Mouse (Mus musculus) lung, adult 2 months (tissue): ENCODE results near the gene Arnt2. TPM values are rescaled to one million over a fixed set of nuclear protein-coding genes. Genes with fewer than 3 reads are reported as not detected.

Source experiments
- DNase-seq: peaks from one replicate; pipeline ENCODE4 v3.0.0; 2022
- H3K4me1 ChIP-seq: fragments of 200-500 bp; 2 replicates; pipeline ENCODE4 v1.6.1; 2011; ENCODE audit warnings: low read length; ENCODE audit not compliant: control insufficient read depth, insufficient read depth
- H3K4me3 ChIP-seq: fragments of 200-500 bp; replicated peaks from 2 replicates; pipeline ENCODE3; 2011; ENCODE audit warnings: low read depth, mild to moderate bottlenecking, control low read depth, low read length; ENCODE audit errors: extremely low read depth
- CTCF ChIP-seq: fragments of 200-500 bp; IDR thresholded peaks from 2 replicates; pipeline ENCODE4 v1.5.1; 2011; ENCODE audit warnings: mild to moderate bottlenecking, low read length, control low read depth; ENCODE audit not compliant: insufficient read depth
- POLR2A ChIP-seq: fragments of 200-500 bp; IDR thresholded peaks from 2 replicates; pipeline ENCODE4 v1.6.1; 2011; ENCODE audit warnings: low read depth, mild to moderate bottlenecking, control low read depth, low read length, borderline replicate concordance; ENCODE audit errors: extremely low read depth
- WGBS: fragments of 180-500 bp; shearing (Covaris S2); methylation state at CpG from one replicate; pipeline ENCODE4 v1.1.7; 2018; 5-methylcytosine and 5-hydroxymethylcytosine counted together
- polyA plus RNA-seq: library from polyadenylated mRNA; depleted of rRNA; stranded (reverse); fragments of >200 nt; gene quantifications from 2 replicates; pipeline ENCODE4 v1.2.3, GENCODE M21; 2012

Arnt2 gene
- polyA plus RNA-seq, 1 experiment: 0.43 TPM

GRCm38 (mm10) chr7:84335766-84336579 lies 74.0 kb downstream of the Arnt2 start:
- peaks cover 7% of the 10 kb centered on the region for H3K4me1 ChIP-seq
- TF ChIP-seq CTCF: no peak
- TF ChIP-seq POLR2A: no peak
- H3K4me3 ChIP-seq: no peak overlapping the region
- DNase-seq: no peak
- 28% methylated on average over 6 of the region's 6 CpGs for WGBS

GRCm38 (mm10) chr7:84333996-84334395 lies 76.0 kb downstream of the Arnt2 start:
- H3K4me1 ChIP-seq: peaks cover 7% of the 10 kb centered on the region
- 80% methylated on average over 3 of the region's 3 CpGs for WGBS
- no peak overlapping the region for H3K4me3 ChIP-seq
- DNase-seq: no peak
- TF ChIP-seq POLR2A (no peak), CTCF (no peak)

GRCm38 (mm10) chr7:84332295-84333168 lies 77.4 kb downstream of the Arnt2 start:
- no peak for DNase-seq
- WGBS: 44% methylated on average over 11 of the region's 11 CpGs
- Histone ChIP-seq H3K4me3 (no peak overlapping the region), H3K4me1 (peaks cover 7% of the 10 kb centered on the region)
- TF ChIP-seq CTCF: no peak
- TF ChIP-seq POLR2A: no peak

GRCm38 (mm10) chr7:84329174-84329583 lies 80.8 kb downstream of the Arnt2 start:
- TF ChIP-seq CTCF: no peak
- TF ChIP-seq POLR2A: no peak
- WGBS: 24% methylated on average over 1 of the region's 1 CpGs
- no peak for DNase-seq
- H3K4me3 ChIP-seq: no peak overlapping the region
- peaks cover 2% of the 10 kb centered on the region; the same call in 1 of the 2 replicates for H3K4me1 ChIP-seq

GRCm38 (mm10) chr7:84328770-84329169 lies 81.2 kb downstream of the Arnt2 start:
- Histone ChIP-seq H3K4me3 (no peak overlapping the region), H3K4me1 (peaks cover 2% of the 10 kb centered on the region; the same call in 1 of the 2 replicates)
- DNase-seq: no peak
- WGBS: 48% methylated on average over 1 of the region's 1 CpGs
- TF ChIP-seq POLR2A (no peak), CTCF (no peak)

- Histone ChIP-seq H3K4me3 (no peak overlapping the region), H3K4me1 (no peaks in the 10 kb centered on the region)
- TF ChIP-seq POLR2A: no peak
- no peak for TF ChIP-seq CTCF
- WGBS: 63% methylated on average over 2 of the region's 2 CpGs
- DNase-seq: no peak
These were observed 84.2 kb downstream of the Arnt2 start for GRCm38 (mm10) chr7:84325570-84326328.

- Histone ChIP-seq H3K4me3 (no peak overlapping the region), H3K4me1 (no peaks in the 10 kb centered on the region)
- no peak for TF ChIP-seq CTCF
- TF ChIP-seq POLR2A: no peak
- WGBS: 80% methylated on average over 1 of the region's 1 CpGs
- no peak for DNase-seq
These were observed 88.4 kb downstream of the Arnt2 start for GRCm38 (mm10) chr7:84321542-84321941.

- TF ChIP-seq CTCF (peak; percentile 36), POLR2A (no peak)
- no peak for DNase-seq
- H3K4me3 ChIP-seq: no peak overlapping the region
- no peaks in the 10 kb centered on the region for H3K4me1 ChIP-seq
- WGBS: 41% methylated on average over 7 of the region's 7 CpGs
These were observed 94.5 kb downstream of the Arnt2 start for GRCm38 (mm10) chr7:84315353-84316003.

GRCm38 (mm10) chr7:84314742-84315141 lies 95.2 kb downstream of the Arnt2 start:
- Histone ChIP-seq H3K4me1 (no peaks in the 10 kb centered on the region), H3K4me3 (no peak overlapping the region)
- 92% methylated on average over 2 of the region's 2 CpGs for WGBS
- TF ChIP-seq POLR2A: no peak
- no peak for TF ChIP-seq CTCF
- no peak for DNase-seq
